Mouse (Mus musculus) bone marrow macrophage, adult 2 months (primary cell): ENCODE data around the gene Frmd4a. TPM values are rescaled to one million over a fixed set of nuclear protein-coding genes. Genes with fewer than 3 reads are reported as not detected.

Source experiments
- H3K27ac ChIP-seq: 2 replicates; pipeline ENCODE4 v1.5.1; 2012; ENCODE audit warnings: low read depth, low read length; ENCODE audit not compliant: insufficient read depth
- H3K4me1 ChIP-seq: 2 replicates; pipeline ENCODE4 v1.6.1; 2012; ENCODE audit warnings: low read length; ENCODE audit not compliant: control insufficient read depth, insufficient read depth
- H3K4me3 ChIP-seq: 2 replicates; pipeline ENCODE4 v1.5.1; 2012; ENCODE audit warnings: mild to moderate bottlenecking, low read length, moderate library complexity; ENCODE audit not compliant: insufficient read depth
- CTCF ChIP-seq: IDR thresholded peaks from 2 replicates; pipeline ENCODE4 v1.5.1; 2012; ENCODE audit warnings: low read depth, mild to moderate bottlenecking, low read length, moderate library complexity
- POLR2A ChIP-seq: IDR thresholded peaks from 2 replicates; pipeline ENCODE4 v1.6.1; 2012; ENCODE audit warnings: mild to moderate bottlenecking, low read depth, low read length, borderline replicate concordance
- polyA plus RNA-seq: library from polyadenylated mRNA; stranded (reverse); fragments of >200 nt; gene quantifications from 2 replicates; pipeline ENCODE4 v1.2.4, GENCODE M21; 2012; ENCODE audit not compliant: missing spikeins, insufficient read depth, insufficient read length

Gene Frmd4a
- polyA plus RNA-seq, 1 experiment: 29.7 TPM

DNA sequence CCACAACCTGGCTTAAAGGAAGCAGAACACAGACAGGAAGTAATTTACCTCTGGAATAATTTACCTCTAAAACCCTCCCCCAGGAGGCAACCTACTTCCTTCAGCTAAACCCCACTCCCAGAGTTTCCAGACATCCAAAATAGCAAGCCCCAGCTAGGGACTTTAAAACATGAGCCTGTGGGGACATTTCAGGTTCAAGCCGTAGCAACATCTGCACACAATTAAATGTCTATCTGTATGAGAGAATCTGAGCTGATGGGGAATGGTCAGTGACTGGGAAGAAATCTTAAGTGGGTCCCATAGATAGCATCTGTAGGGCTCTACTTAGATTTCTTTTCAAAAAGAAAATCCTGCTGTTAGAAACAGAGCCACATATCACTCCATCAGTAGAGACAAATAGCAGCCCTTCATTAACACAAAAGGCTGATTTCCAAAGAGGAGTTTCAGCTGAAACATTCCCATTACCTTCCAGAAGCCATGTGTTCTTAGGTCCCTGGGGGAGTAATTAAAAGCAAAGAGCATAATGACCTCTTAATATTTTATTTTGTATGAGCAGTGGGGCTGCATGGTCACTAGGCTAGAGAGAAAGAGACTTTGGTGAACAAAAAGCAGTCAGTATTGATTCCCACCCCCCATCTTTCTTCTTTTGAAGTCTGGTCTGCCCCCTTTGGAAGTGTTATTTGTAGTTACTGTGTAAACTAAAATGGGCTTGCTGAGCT lies 505.4 kb downstream of the Frmd4a start:
- TF ChIP-seq POLR2A (no peak), CTCF (no peak)
- Histone ChIP-seq H3K4me3 (no peak overlapping the region), H3K4me1 (no peaks in the 10 kb centered on the region), H3K27ac (no peak overlapping the region)

DNA sequence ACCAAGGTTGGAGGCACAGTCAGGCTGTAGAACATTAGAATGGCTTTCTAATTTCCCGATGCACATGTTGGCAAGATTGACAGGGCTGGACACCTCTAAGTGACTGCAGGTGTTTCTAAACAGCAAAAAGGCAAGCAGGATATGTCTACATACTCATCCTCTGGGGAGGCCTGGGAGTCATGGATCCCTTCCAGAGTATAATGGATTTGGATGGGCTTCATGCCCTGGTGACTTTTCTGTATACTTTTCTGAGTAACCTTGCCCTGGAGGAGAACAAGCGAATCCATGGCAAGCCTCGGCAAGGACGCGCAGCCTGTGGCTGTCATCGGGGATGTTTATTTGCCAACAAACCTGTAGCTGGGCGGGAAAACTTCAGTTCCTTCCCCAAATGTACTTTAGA lies 509.6 kb downstream of the Frmd4a start:
- TF ChIP-seq CTCF (no peak), POLR2A (no peak)
- no peaks in the 10 kb centered on the region for H3K4me1 ChIP-seq
- no peak overlapping the region for H3K27ac ChIP-seq
- no peak overlapping the region for H3K4me3 ChIP-seq

DNA sequence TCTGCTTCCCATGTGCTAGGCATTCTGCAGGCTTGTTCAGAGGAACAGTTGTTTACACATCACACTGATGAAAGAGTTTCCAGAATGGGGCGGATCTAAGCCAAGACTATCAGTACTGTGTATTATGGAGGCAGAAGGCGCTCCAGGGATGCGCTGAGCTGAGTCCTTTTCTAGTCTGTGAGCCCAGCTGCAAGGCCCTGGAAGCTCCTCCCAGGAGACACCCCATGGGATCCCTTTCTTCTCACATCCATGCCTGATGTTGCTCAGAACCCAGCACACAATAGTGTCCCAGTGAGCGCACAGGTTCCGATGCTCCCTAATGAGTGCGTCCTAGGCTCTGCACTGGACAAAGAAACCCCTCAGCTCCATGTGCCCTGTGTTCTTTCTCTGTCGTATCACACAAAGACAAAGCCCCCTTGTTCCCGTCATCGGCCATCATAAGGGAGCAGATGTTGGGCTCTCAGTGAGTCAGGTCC lies 511.8 kb downstream of the Frmd4a start:
- TF ChIP-seq POLR2A: no peak
- Histone ChIP-seq H3K4me1 (no peaks in the 10 kb centered on the region), H3K27ac (no peak overlapping the region), H3K4me3 (no peak overlapping the region)

- Histone ChIP-seq H3K27ac (no peak overlapping the region), H3K4me1 (no peaks in the 10 kb centered on the region), H3K4me3 (no peak overlapping the region)
- TF ChIP-seq POLR2A (no peak), CTCF (no peak)
Measured at GRCm38 (mm10) chr2:4531533-4532197, 514.1 kb downstream of the Frmd4a start.

DNA sequence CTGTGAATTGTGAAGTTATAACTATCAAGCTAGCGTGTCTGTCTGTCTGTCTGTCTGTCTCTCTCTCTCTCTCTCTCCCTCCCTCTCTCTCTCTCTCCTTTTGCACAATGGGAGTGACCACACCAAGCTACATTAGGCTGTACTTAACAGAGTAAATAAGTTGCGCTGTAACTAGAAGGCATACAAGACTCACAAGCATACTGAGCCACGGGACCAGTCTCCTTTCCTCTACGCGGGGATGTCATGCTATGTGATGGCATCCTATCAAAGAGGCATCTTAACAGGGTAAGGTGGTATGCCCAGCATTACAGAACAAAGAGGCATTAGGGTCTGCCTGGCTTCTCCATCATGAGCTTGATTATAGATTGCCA lies 514.7 kb downstream of the Frmd4a start:
- Histone ChIP-seq H3K27ac (no peak overlapping the region), H3K4me1 (no peaks in the 10 kb centered on the region), H3K4me3 (no peak overlapping the region)
- TF ChIP-seq CTCF (no peak), POLR2A (no peak)

DNA sequence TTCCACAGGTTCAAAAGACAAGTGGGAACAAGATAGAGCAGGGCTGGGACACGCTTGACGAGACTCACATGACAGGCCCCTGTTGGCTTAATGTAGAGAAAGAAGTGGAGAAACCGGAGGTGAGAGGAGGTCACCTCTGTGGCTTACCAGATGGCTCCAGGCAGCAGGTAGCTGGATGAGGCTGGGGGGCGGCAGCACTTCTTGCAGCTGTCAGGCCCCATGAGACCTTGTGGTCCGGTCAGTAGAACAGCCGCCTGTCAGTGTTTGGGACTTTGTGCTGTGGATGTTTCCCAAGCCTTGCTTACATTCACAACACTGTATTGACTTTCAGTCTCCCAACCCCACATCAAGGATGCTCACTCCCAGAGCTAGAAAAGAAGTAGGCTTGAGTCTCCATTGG lies 515.4 kb downstream of the Frmd4a start:
- no peaks in the 10 kb centered on the region for H3K4me1 ChIP-seq
- TF ChIP-seq POLR2A: no peak
- no peak for TF ChIP-seq CTCF

GRCm38 (mm10) chr2:4535187-4535864 lies 517.8 kb downstream of the Frmd4a start:
- TF ChIP-seq POLR2A: no peak
- TF ChIP-seq CTCF: no peak
- Histone ChIP-seq H3K27ac (no peak overlapping the region), H3K4me1 (no peaks in the 10 kb centered on the region), H3K4me3 (no peak overlapping the region)

More for the DNA sequence above, 515.4 kb downstream of the Frmd4a start:
- Histone ChIP-seq H3K4me3 (no peak overlapping the region), H3K27ac (no peak overlapping the region)

GRCm38 (mm10) chr2:4541330-4541729 lies 523.8 kb downstream of the Frmd4a start:
- TF ChIP-seq CTCF: no peak
- no peak for TF ChIP-seq POLR2A
- Histone ChIP-seq H3K4me1 (no peaks in the 10 kb centered on the region), H3K4me3 (no peak overlapping the region), H3K27ac (no peak overlapping the region)

- Histone ChIP-seq H3K4me3 (no peak overlapping the region), H3K27ac (no peak overlapping the region), H3K4me1 (no peaks in the 10 kb centered on the region)
- TF ChIP-seq POLR2A: no peak
Measured at GRCm38 (mm10) chr2:4541844-4542628, 524.5 kb downstream of the Frmd4a start.
